Mouse (Mus musculus) left cerebral cortex, postnatal 10 days (tissue): Measurements from ENCODE around the gene Apmap. TPM values are rescaled to one million over a fixed set of nuclear protein-coding genes. Genes with fewer than 3 reads are reported as not detected.

Source experiments
- DNase-seq, 2 experiments: peaks; one replicate each; pipeline ENCODE4 v3.0.0; 2021 to 2022; ENCODE audit warnings: low spot score in 2 of 2, mixed read lengths in 1 of 2; ENCODE audit errors: extremely low spot score in 1 of 2
- intact Hi-C: fragments of 180-260 bp; cut with DNase I; formaldehyde crosslinking; loops from one replicate; pipeline ENCODE4 v1.15.1; 2025
- total RNA-seq, 2 experiments: library from RNA; stranded (reverse); gene quantifications; 2 replicates each; pipeline ENCODE4 v1.2.3; 2021

The Apmap gene
- total RNA-seq, 2 experiments from 2014 or later: 51.8 to 53.3 TPM

GRCm38 (mm10) chr2:150627140-150627539 lies 18.8 kb upstream of the Apmap start:
- DNase-seq: no peak
- intact Hi-C loops: no loop called here

DNA sequence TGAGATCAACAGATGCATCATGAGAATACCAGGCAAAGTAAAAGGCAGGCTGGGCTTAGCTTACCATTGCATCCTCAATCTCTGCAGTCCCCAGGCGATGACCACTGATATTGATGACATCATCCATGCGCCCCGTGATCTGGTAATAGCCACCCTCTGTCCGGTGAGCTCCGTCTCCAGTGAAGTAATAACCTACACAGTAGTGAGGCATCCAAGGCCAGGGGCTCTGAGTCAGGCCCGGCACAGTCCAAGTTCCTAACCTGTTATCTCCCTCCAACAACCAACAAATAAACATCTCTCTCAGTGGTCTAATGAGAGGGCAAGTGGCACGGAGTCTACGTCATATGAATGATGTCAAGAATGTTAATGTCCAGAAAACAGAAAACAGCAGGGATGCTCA lies 16.6 kb upstream of the Apmap start:
- DNase-seq: no peak
- intact Hi-C loops: no loop called here

DNA sequence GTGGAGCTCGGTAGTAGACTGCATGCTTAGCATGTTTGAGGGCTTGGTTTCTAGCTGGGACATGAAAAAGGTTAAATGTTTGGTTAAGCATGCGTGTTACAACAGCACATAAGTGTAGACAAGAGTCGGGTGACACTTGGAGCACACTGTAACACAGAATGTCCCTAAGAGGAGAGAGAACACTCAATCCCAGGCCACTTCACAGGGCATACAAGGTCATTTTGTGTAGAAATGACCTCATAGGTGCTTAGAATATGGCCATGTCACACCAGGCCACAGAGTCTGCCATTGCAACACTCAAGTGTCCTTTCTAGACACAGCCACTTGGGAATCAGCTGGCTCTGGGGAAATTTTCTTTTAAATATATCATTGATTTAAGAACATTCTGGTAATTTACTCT lies 15.6 kb upstream of the Apmap start:
- intact Hi-C loops: no loop called here
- no peak for DNase-seq

DNA sequence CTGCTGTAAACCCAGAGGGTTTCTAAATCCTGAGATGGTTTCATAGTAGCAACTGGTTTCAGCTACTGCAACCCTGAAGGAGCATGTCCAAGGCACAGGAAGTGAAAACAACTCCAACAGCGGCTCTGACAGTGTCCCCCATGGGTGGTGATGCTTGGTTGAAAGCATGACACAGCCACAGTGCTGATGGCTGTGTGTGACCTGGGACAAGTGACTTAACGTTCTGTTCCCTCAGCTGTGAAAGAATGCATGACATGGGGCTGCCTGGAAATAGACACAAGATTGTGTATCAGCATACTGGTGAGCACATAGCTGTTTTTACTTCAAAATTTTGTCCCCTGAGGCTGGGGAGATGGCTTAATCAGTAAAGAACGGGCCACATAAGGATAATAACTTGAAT lies 13.3 kb upstream of the Apmap start:
- DNase-seq: no peak
- intact Hi-C loops: no loop called here

GRCm38 (mm10) chr2:150610097-150610496 lies 1.7 kb upstream of the Apmap start:
- no peak for DNase-seq
- intact Hi-C loops: no loop called here

- intact Hi-C loops: loop anchor here (2.0 to 10.0 kb wide), 3 partner anchors 66 to 896 kb away; partner anchors contain the start of gene Entpd6
- DNase-seq: peak; percentile 40 to 82
Observed at GRCm38 (mm10) chr2:150608872-150609560, 649 bp upstream of the Apmap start.

DNA sequence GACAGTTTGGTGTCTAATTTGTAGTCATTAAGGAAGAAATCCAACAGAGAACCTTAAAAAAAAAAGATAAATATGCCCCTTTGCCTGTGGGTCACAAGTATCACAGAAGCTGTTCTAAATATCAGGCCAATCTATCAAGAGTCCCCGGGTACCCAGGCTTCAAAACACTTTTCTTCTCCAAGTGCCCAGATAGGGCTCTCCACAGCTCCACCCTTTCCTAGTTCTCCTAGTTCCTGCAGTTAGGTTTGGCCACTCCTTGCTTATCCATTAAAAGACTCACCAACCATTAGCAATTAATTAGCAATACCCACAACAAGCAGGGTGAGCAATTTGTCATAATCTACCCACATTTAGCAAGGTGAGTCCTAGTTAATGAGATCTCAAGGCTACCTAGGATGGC lies 1.3 kb downstream of the Apmap start:
- no peak for DNase-seq
- intact Hi-C loops: loop anchor here (10.0 kb wide), 1 partner anchor 898 kb away; no protein-coding TSS in a partner anchor

DNA sequence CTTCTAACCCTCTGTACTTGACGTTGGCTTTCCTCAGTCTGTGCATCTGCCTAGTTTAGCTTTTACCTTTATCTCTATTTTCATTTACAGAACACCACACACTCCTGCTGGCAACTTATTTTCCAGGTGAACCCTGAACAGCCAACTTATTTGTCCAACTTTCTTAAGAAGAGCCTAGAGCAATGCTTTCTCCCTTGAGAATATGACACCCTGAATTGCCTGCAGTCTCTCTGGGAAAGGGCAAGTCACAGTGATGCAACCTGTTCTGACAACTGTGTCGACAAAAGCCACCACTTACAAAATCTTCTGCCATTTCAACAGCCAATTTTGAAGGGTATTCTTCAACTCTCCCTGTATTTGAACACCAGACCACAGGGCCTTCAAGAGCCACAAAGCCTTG lies 3.6 kb downstream of the Apmap start:
- no peak for DNase-seq
- intact Hi-C loops: loop anchor here (10.0 kb wide), 1 partner anchor 900 kb away; no protein-coding TSS in a partner anchor

GRCm38 (mm10) chr2:150602166-150602565 lies 6.2 kb downstream of the Apmap start:
- intact Hi-C loops: loop anchor here (10.0 kb wide), 1 partner anchor 903 kb away; no protein-coding TSS in a partner anchor
- no peak for DNase-seq

DNA sequence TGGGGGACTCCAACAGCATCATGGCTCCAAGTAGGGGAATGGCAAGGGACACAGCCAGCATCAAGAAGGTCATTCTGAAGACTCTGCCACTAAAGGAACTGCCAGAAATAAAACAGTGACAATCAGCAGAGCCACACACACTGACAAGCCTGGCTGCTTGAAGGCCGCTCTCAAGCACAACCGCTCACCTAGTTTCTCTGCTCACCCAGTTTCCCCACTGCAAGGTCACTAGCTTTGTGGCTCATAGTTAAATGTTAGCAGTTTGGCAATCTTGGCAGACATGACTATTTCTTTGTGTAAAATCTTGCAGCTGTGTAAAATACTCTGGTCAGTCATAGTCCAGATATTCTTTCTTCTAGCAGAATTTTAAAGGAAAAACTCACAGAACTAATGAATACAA lies 8.1 kb downstream of the Apmap start:
- no peak for DNase-seq
- intact Hi-C loops: loop anchor here (10.0 kb wide), 1 partner anchor 905 kb away; no protein-coding TSS in a partner anchor

DNA sequence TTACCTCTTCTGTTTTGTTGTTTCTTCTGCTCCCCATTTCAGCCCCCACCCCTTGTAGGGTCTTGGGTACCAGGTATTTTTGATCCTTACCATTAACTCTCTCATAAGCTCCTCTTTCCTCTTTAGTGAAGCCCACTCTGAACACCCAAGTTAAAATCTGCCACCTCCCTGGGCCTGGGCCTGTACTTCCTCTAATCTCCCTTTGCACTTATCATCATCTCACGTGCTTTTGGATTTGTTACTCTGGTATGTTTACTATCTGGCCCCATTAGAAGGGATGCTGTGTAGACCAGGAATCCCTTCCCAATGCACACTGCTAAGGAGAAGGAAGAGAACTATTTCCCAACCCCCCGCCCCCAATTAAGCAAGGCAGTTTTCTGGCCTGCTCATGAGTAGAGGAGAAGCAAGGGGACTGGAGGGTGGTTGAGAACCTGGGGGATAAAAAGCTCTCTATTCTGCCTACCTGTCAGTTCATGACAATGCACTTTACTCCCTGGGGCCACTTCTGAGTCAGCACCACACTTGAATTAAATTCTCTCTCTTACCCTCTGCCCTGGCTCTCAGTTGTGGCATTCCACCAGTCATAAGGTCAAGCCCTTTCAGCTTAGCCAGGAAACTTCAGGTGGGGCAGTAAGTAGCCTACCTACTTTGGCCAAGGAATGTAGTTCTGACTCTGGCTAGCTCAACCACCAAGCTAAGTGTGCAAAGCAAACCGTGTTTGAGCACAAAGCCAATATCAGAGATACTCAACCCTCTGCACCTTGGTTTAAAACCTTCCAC lies 12.8 kb downstream of the Apmap start:
- intact Hi-C loops: no loop called here

GRCm38 (mm10) chr2:150589076-150589475 lies 19.3 kb downstream of the Apmap start:
- no peak for DNase-seq
- intact Hi-C loops: no loop called here

More for the DNA sequence above, 12.8 kb downstream of the Apmap start:
- no peak for DNase-seq

DNA sequence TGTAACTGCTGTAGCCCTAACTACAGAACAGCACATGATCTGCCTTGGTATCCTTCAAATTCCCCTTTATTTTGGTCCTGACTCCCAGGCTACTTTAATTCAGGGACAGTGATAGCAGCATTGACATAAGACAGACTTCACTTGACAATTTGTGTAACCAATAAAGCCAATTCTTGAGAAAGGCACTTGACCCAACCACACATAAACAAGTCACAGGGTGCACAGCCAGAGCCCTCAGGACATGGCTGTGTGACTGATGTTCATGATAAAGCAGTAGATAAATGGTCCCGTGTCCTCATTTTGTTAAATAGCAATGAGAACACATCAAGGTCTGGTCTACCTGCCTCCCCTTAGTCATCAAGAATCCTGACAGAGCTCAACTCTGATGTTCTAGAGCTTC lies 28.7 kb downstream of the Apmap start:
- intact Hi-C loops: no loop called here
- no peak for DNase-seq

- no peak for DNase-seq
- intact Hi-C loops: no loop called here
Observed at GRCm38 (mm10) chr2:150578603-150579002, 29.8 kb downstream of the Apmap start.

GRCm38 (mm10) chr2:150576256-150576655 lies 32.1 kb downstream of the Apmap start:
- intact Hi-C loops: no loop called here
- no peak for DNase-seq

- intact Hi-C loops: no loop called here
- DNase-seq: no peak
Observed at GRCm38 (mm10) chr2:150572463-150572862, 35.9 kb downstream of the Apmap start.

DNA sequence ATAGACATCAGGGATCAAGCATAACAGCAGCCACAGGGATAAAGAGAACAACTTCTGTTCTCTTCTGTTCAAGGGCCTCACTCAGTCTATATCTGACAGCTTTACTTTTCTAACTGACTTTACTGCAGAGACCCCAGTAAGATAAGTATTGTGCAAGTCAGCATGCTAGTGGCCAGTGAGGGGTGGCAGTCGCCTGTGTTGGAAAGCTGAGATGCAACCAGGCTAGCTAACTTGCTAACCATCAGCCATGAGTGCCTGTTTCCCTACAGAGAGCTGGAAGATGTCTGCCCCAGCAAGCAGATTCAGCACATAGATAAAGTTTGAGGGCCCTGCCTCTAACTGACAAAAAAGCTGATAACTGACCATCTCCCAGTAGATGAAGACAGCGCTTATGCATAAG lies 37.6 kb downstream of the Apmap start:
- no peak for DNase-seq
- intact Hi-C loops: no loop called here

- DNase-seq: no peak
- intact Hi-C loops: no loop called here
Observed at GRCm38 (mm10) chr2:150569847-150570590, 38.3 kb downstream of the Apmap start, which contains the start of gene Cst7. Gene Cst7 (plus strand): TSS chr2:150570415.

DNA sequence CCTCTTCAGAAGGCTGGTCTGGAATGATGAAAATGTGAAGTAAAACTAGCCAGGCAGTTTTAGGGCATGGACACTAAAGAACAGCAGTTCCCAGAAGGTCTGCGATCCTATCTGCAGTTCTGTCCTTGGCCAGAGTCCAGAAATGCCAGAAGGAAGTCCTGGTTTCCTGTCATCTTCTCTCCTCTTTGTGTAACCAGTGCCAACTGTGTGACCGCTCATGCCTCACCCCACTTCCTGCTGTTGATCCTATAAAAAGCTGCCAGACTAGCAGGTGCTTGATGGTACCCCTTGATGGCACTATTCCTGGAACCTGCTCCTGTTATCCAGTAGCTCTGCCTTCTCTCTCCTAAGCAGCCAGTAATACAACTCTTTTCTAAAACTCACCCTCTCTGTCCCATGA lies 41.3 kb downstream of the Apmap start:
- DNase-seq: no peak
- intact Hi-C loops: no loop called here
